Comparison of ENCODE assay signal across 15 mouse cellular contexts in the genomic region with DNA sequence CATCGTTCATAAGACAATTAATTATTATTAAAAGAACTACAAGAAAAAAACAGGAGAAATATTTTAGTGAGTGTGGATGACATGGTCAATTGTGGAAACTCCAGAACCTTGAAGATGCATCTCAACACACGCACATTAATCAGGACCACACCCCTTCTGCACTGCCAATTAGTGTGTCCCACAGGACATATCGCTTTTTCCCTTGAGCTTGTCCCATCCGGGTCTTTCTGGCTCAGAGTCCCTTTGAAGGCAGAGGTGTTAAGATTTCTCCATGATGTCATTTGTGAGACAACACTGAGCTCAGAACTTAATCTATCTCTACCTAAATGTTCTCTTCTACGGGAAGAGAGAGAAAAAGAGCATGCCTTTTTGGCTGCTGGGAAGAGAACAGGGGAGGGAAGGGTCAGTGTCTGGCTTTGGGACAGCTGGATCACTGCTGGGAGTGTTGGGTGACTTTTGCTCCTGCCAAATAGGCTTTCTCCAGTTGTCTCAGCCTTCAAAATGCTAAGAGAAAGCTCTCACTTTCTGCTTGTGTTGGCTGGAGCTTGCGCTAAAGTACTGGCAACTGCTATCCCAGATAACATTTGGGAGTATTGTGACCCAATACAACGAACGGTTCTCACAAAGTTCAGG.
DNase-seq lines count a peak whose midpoint lies in the region; ATAC-seq lines count a peak whose summit lies in the region.
"Had no signal": no experiment of that assay in that cellular context is flagged by ENCODE, and none has a peak within 500 bp of the region (broad histone marks: within the 10 kb centered on the region; RNA-seq: fewer than 3 reads in every experiment).

No protein-coding gene starts in this region.

- ATAC-seq in embryonic facial prominence, embryonic 14.5 days (ENCODE audit: low read depth): peak; percentile 47; the same call in 1 of the 2 replicates

- H3K4me3 ChIP-seq in embryonic facial prominence, embryonic 14.5 days (ENCODE audit: low read depth, low read length): no peak overlapping the region
- H3K4me3 ChIP-seq in embryonic facial prominence, embryonic 10.5 days: no peak overlapping the region
- H3K4me3 ChIP-seq: embryonic facial prominence, embryonic 15.5 days; hindbrain, embryonic 15.5 days; midbrain, embryonic 12.5 days; neural tube, embryonic 15.5 days had no signal

- peak; percentile 69 for DNase-seq in embryonic facial prominence, embryonic 14.5 days (ENCODE audit: low spot score)
- DNase-seq in embryonic facial prominence, embryonic 10.5 days (ENCODE audit: low spot score): no peak
- peak; percentile 16 for DNase-seq in ovary, postnatal 36 days (ENCODE audit: low spot score)
- no peak for DNase-seq in ovary, postnatal 10 days (ENCODE audit: low spot score)
- DNase-seq in heart, postnatal 4 days: peak; percentile 61
- DNase-seq in cerebellum, postnatal 14 days: no peak
- DNase-seq in right cerebral cortex, adult 2 months (ENCODE audit: low spot score in 2 of 2): no peak
- no peak for DNase-seq in right cerebral cortex, adult 18-20 months
- DNase-seq: cerebellum, adult 8-10 months; spleen, adult 18-20 months had no signal

- no peaks in the 10 kb centered on the region for H3K36me3 ChIP-seq in embryonic facial prominence, embryonic 14.5 days (ENCODE audit: control insufficient read depth, insufficient read depth, low read length)
- H3K36me3 ChIP-seq in embryonic facial prominence, embryonic 10.5 days (replicated peaks): no peaks in the 10 kb centered on the region
- H3K36me3 ChIP-seq: embryonic facial prominence, embryonic 15.5 days; hindbrain, embryonic 15.5 days; midbrain, embryonic 12.5 days; neural tube, embryonic 15.5 days had no signal

- no peak overlapping the region for H3K27ac ChIP-seq in embryonic facial prominence, embryonic 14.5 days (replicated peaks; ENCODE audit: low read depth, low read length)
- no peak overlapping the region for H3K27ac ChIP-seq in embryonic facial prominence, embryonic 10.5 days (replicated peaks)
- H3K27ac ChIP-seq: embryonic facial prominence, embryonic 15.5 days; hindbrain, embryonic 15.5 days; midbrain, embryonic 12.5 days; neural tube, embryonic 15.5 days had no signal

- H3K27me3 ChIP-seq in embryonic facial prominence, embryonic 14.5 days (replicated peaks; ENCODE audit: control insufficient read depth, insufficient read depth, low read length): no peaks in the 10 kb centered on the region
- H3K27me3 ChIP-seq in embryonic facial prominence, embryonic 10.5 days (replicated peaks; ENCODE audit: low read depth, poor library complexity, severe bottlenecking): no peaks in the 10 kb centered on the region
- H3K27me3 ChIP-seq: embryonic facial prominence, embryonic 15.5 days; hindbrain, embryonic 15.5 days; midbrain, embryonic 12.5 days; neural tube, embryonic 15.5 days had no signal

- 76% methylated on average over 8 of the region's 8 CpGs for whole genome bisulfite sequencing in embryonic facial prominence, embryonic 14.5 days
- WGBS in embryonic facial prominence, embryonic 10.5 days: 85% methylated on average over 8 of the region's 8 CpGs

- no peaks in the 10 kb centered on the region for H3K4me1 ChIP-seq in embryonic facial prominence, embryonic 14.5 days (ENCODE audit: control insufficient read depth, insufficient read depth, low read length)
- no peaks in the 10 kb centered on the region for H3K4me1 ChIP-seq in embryonic facial prominence, embryonic 10.5 days
- H3K4me1 ChIP-seq: embryonic facial prominence, embryonic 15.5 days; hindbrain, embryonic 15.5 days; midbrain, embryonic 12.5 days; neural tube, embryonic 15.5 days had no signal

- H3K9me3 ChIP-seq in embryonic facial prominence, embryonic 14.5 days (ENCODE audit: control insufficient read depth, low read length): no peaks in the 10 kb centered on the region
- no peaks in the 10 kb centered on the region for H3K9me3 ChIP-seq in embryonic facial prominence, embryonic 10.5 days
- H3K9me3 ChIP-seq: embryonic facial prominence, embryonic 15.5 days; hindbrain, embryonic 15.5 days; midbrain, embryonic 12.5 days; neural tube, embryonic 15.5 days had no signal

- H3K4me2 ChIP-seq in embryonic facial prominence, embryonic 14.5 days (ENCODE audit: low read depth, low read length): no peak overlapping the region
- H3K4me2 ChIP-seq: embryonic facial prominence, embryonic 15.5 days; hindbrain, embryonic 15.5 days; liver, embryonic 11.5 days; midbrain, embryonic 12.5 days; neural tube, embryonic 15.5 days had no signal

- H3K9ac ChIP-seq in embryonic facial prominence, embryonic 14.5 days (ENCODE audit: low read depth, low read length): no peak overlapping the region
- H3K9ac ChIP-seq: embryonic facial prominence, embryonic 15.5 days; hindbrain, embryonic 15.5 days; midbrain, embryonic 12.5 days; neural tube, embryonic 15.5 days had no signal

Comparison
In these comparisons a context has a peak if more than half of its experiments do, and no peak if none do; other contexts are left out.
1. DNase-seq: peak in embryonic facial prominence, embryonic 14.5 days (single experiment), ovary, postnatal 36 days (single experiment) and heart, postnatal 4 days (single experiment); none in embryonic facial prominence, embryonic 10.5 days (single experiment), ovary, postnatal 10 days (single experiment), cerebellum, postnatal 14 days (0 of 2), right cerebral cortex, adult 2 months (0 of 2) and right cerebral cortex, adult 18-20 months (single experiment).